Mouse (Mus musculus) stomach, embryonic 14.5 days (tissue): ENCODE data around the gene Fhit. TPM values are rescaled to one million over a fixed set of nuclear protein-coding genes. Genes with fewer than 3 reads are reported as not detected.

Experiments
- ATAC-seq: fragments of 200-750 bp; cut with Nextera tagmentation; 2 replicates; pipeline ENCODE4 v1.8.0; 2017; ENCODE audit warnings: low read depth, moderate TSS enrichment; ENCODE audit not compliant: insufficient number of reproducible peaks, insufficient read depth, low FRiP score
- H3K27ac ChIP-seq: fragments of 300-500 bp; sonication (generic); 2 replicates; pipeline ENCODE4 v1.5.1; 2014; ENCODE audit warnings: mild to moderate bottlenecking, low read length, moderate library complexity, mixed read lengths
- H3K27me3 ChIP-seq: fragments of 300-500 bp; sonication (generic); 2 replicates; pipeline ENCODE4 v1.6.1; 2014; ENCODE audit warnings: low read length, control low read depth, mixed read lengths; ENCODE audit not compliant: control insufficient read depth, insufficient read depth
- H3K36me3 ChIP-seq: fragments of 300-500 bp; sonication (generic); 2 replicates; pipeline ENCODE4 v1.6.1; 2014; ENCODE audit warnings: mild to moderate bottlenecking, control low read depth, low read length, moderate library complexity, mixed read lengths; ENCODE audit not compliant: control insufficient read depth, insufficient read depth
- H3K4me1 ChIP-seq: fragments of 300-500 bp; sonication (generic); 2 replicates; pipeline ENCODE4 v1.6.1; 2014; ENCODE audit warnings: low read length, control low read depth, mixed read lengths; ENCODE audit not compliant: control insufficient read depth, insufficient read depth
- H3K4me2 ChIP-seq: fragments of 300-500 bp; sonication (generic); replicated peaks from 2 replicates; pipeline ENCODE4 v1.6.1; 2014; ENCODE audit warnings: low read depth, low read length, control low read depth
- H3K4me3 ChIP-seq: fragments of 300-500 bp; sonication (generic); 2 replicates; pipeline ENCODE4 v1.5.1; 2014; ENCODE audit warnings: low read depth, low read length, control low read depth
- H3K9ac ChIP-seq: fragments of 300-500 bp; sonication (generic); replicated peaks from 2 replicates; pipeline ENCODE4 v1.6.1; 2014; ENCODE audit warnings: low read depth, mild to moderate bottlenecking, control low read depth, low read length, moderate library complexity, mixed read lengths
- H3K9me3 ChIP-seq: fragments of 300-500 bp; sonication (generic); 2 replicates; pipeline ENCODE4 v1.6.1; 2016; ENCODE audit warnings: low read depth, low read length, control low read depth; ENCODE audit not compliant: control insufficient read depth
- WGBS: fragments of 180-500 bp; shearing (Covaris S2); extraction: QIAGEN DNeasy Blood & Tissue Kit; methylation state at CpG from one replicate; pipeline ENCODE4 v1.1.7; 2014; 5-methylcytosine and 5-hydroxymethylcytosine counted together
- polyA plus RNA-seq: library from polyadenylated mRNA; unstranded; fragments of >200 nt; fragmentation: Nextera tagmentation; extraction: Ambion mirVana; gene quantifications from 2 replicates; pipeline ENCODE4 v1.2.1, GENCODE M21; 2014

Fhit gene
- polyA plus RNA-seq, 1 experiment from 2014 or later = 10.3 TPM

DNA sequence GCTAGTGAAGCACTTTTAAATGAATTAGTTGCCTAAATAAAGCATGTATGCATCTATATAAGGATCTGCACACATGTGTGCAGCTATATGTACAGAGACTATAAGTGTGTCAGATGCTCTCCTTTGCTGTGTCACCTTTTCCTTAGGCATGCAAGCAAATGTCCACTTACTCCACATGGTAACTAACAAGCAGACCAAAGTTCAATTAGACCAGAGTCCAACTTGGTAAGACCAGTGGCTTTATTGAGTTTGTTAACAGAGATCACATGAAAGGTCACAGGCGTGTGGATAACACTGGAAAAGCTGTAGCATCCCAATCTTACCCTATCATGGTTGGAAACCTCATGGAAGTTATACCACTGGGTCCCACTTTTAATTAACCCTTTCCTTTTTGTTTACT lies 1572.7 kb downstream of the Fhit start:
- Histone ChIP-seq H3K9ac (no peak overlapping the region), H3K4me2 (no peak overlapping the region), H3K27ac (no peak overlapping the region), H3K27me3 (no peaks in the 10 kb centered on the region), H3K9me3 (no peaks in the 10 kb centered on the region), H3K4me1 (no peaks in the 10 kb centered on the region), H3K36me3 (no peaks in the 10 kb centered on the region), H3K4me3 (no peak overlapping the region)
- 81% methylated on average over 1 of the region's 1 CpGs for WGBS
- ATAC-seq = no peak

DNA sequence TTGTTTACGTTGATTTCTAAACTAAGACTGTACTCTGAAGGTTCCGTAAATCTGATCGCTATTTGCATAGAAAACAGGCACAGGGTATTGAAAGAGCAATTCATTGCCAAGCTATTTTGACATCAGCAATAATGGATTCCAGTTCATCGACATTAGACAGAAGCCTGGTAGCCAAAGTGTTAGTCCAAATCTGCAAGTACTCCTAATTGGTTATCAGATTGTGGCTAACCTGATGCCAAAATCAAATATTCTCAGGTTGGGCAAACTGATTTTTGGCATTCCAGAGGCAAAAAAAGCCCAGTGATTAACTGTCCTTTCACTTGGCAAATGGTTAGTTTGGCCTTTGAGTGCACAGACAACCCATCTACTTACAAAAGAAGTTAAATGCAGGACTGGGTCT lies 1573.9 kb downstream of the Fhit start:
- H3K4me1 ChIP-seq = no peaks in the 10 kb centered on the region
- ATAC-seq = no peak
- H3K9ac ChIP-seq = no peak overlapping the region
- WGBS = 89% methylated on average over 4 of the region's 4 CpGs
- H3K27ac ChIP-seq = no peak overlapping the region
- H3K4me3 ChIP-seq = no peak overlapping the region
- no peaks in the 10 kb centered on the region for H3K9me3 ChIP-seq
- no peak overlapping the region for H3K4me2 ChIP-seq
- no peaks in the 10 kb centered on the region for H3K36me3 ChIP-seq
- no peaks in the 10 kb centered on the region for H3K27me3 ChIP-seq

DNA sequence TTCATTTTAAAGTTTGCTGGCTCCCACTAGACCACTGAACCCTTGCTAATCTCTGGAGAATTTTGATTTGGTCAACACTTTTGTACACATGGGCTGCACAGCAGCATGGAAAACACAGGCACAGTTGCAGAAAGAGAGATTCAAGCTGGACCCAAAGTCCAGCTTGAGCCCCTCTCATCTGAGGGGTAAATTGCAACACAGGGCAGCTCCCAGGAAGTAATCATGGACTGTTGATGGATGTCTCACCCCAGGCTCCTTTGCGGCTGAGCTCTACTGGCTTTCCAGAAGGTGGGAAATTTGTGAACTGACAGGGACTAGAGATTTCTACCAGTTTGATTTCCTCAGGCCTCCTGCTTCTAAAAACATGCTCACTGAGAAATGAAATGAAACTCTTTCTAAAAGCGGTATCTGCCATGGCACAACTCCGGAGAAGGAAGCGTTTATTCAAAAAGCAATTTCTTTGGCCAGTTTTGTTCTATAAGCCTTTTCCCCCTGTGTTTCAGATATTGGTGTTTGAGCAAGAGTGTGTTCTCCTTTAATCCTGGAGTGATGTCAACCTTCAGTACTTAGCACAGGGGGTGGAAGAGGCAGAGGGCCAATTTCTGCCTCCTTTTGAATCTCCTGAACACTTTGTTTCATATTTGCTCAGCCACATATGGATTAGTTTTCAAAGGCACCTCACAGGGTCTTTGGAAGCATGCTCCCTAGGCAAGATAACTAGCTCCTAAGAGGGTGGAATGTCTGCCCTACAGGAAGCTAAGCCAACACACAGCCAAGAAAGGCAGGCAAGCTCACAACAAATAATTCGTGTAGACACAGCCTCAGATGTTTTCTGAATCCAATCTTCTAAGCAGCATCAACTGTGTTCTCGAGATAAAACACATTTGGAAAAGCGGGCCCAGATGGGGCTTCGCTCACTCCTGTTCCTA lies 1578.3 kb downstream of the Fhit start:
- 70% methylated on average over 8 of the region's 8 CpGs for WGBS
- H3K4me1 ChIP-seq = no peaks in the 10 kb centered on the region
- H3K27me3 ChIP-seq = no peaks in the 10 kb centered on the region
- no peaks in the 10 kb centered on the region for H3K36me3 ChIP-seq
- no peaks in the 10 kb centered on the region for H3K9me3 ChIP-seq
- peak; percentile 49; the same call in 1 of the 2 replicates for ATAC-seq
- H3K9ac ChIP-seq = no peak overlapping the region
- no peak overlapping the region for H3K4me3 ChIP-seq
- peak overlapping the region; percentile 4; the same call in 1 of the 2 replicates for H3K27ac ChIP-seq
- H3K4me2 ChIP-seq = no peak overlapping the region

DNA sequence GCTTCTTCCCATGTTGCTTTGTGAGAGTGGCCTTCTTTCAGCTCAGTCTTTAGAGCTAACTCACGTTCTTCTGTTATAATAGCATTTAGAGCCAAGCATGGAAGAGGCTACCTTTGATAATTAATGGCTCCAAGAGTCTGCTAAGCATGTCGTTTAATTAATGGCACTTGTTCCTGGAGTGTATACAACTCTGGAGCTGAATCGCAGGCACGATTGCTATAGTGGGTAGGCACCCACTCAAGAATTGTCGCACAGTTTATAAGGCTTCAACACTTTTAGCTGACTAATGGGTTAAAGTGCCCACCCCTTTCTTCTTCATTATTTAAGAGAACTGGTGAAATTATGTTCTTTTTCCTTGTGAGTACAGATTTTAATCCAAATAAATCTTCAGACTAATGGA lies 1605.5 kb downstream of the Fhit start:
- no peaks in the 10 kb centered on the region for H3K36me3 ChIP-seq
- H3K27me3 ChIP-seq = no peaks in the 10 kb centered on the region
- H3K27ac ChIP-seq = no peak overlapping the region
- H3K9ac ChIP-seq = no peak overlapping the region
- WGBS = 36% methylated on average over 5 of the region's 5 CpGs
- no peak for ATAC-seq
- no peaks in the 10 kb centered on the region for H3K4me1 ChIP-seq
- no peaks in the 10 kb centered on the region for H3K9me3 ChIP-seq
- no peak overlapping the region for H3K4me3 ChIP-seq
- no peak overlapping the region for H3K4me2 ChIP-seq

DNA sequence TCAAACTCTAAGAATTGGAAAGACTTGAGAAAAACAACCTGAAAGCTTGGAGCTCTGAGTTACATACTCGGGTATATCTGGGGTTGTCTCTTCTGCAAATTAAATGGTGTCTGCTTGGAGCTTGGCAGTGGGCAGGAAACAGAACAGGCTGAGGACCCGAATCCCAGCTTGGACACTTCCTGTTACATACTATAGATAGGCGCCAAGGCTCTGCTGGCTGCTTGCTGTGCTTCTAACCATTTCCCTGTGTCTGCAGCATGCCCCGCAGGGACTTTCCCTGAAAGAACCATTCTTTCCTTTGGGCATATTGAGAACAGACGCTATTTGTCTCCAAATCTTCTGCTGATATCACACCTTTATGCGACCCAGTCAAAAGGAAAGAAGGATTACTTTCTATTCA lies 1606.0 kb downstream of the Fhit start:
- Histone ChIP-seq H3K4me3 (no peak overlapping the region), H3K36me3 (no peaks in the 10 kb centered on the region), H3K27ac (no peak overlapping the region), H3K4me1 (no peaks in the 10 kb centered on the region), H3K9ac (no peak overlapping the region), H3K27me3 (no peaks in the 10 kb centered on the region), H3K4me2 (no peak overlapping the region), H3K9me3 (no peaks in the 10 kb centered on the region)
- no peak for ATAC-seq
- WGBS = 40% methylated on average over 6 of the region's 6 CpGs

DNA sequence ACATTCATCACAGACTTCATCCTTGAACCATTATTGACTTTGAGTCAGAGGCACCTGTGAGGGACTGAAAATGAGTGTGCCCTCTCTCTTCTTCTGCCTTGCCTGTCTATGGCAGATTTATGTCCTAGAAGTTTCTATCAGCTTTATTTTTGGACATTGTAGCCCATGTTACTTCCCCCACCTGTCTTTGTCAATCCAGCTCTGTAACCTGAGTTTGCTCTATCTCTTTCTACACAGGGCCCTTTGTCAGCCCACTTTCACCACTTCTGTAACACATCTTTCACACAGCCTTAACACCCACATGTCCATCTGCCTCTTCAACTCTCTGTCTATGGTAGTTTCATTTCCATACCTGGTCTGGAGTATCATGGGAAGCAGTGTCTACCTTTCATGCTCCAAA lies 1609.7 kb downstream of the Fhit start:
- Histone ChIP-seq H3K36me3 (no peaks in the 10 kb centered on the region), H3K4me1 (no peaks in the 10 kb centered on the region), H3K4me3 (no peak overlapping the region), H3K27me3 (no peaks in the 10 kb centered on the region), H3K4me2 (no peak overlapping the region), H3K9ac (no peak overlapping the region), H3K9me3 (no peaks in the 10 kb centered on the region), H3K27ac (no peak overlapping the region)
- no peak for ATAC-seq

DNA sequence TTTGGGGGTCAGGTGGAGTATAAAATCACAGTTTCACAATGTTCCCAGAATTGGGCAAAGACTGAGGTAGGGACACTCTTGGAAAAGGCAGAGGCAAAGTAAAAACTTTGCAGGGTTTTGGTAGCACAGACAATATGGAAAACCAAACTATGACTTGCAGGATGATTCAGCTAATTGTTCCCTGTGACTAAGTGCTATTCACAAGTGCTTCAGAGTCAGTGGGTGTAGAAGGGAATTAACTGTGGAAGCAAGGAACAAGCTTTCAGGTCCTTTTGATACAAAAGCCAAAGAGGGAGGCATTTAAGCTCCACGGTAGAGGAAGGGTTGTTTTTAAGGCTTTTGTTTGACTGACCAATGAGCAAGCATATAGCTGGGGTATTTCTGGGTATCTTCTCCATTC lies 1613.9 kb downstream of the Fhit start:
- no peaks in the 10 kb centered on the region for H3K36me3 ChIP-seq
- no peaks in the 10 kb centered on the region for H3K27me3 ChIP-seq
- WGBS = 57% methylated on average over 1 of the region's 1 CpGs
- no peak overlapping the region for H3K4me2 ChIP-seq
- no peaks in the 10 kb centered on the region for H3K4me1 ChIP-seq
- no peak overlapping the region for H3K27ac ChIP-seq
- H3K4me3 ChIP-seq = no peak overlapping the region
- no peaks in the 10 kb centered on the region for H3K9me3 ChIP-seq
- no peak overlapping the region for H3K9ac ChIP-seq
- ATAC-seq = no peak

DNA sequence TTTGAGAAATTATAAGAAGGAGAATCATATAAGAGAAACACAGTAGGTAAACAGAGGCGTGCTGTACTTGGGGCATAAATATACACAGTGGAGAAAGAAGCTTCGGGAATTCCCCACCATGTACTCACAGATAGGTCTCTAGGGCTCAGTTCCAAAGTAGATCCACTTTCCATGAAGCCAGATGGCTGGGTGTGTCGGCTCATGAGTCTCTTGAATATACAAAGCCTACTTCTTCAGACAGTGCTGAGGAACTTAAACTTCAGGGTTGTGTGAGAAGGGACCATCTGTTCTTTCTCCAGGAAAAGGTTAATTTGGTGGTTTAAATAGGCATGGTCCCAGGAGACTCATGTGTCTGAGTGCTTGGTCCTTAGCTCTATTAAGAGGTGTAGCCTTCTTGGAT lies 1617.5 kb downstream of the Fhit start:
- no peak overlapping the region for H3K4me2 ChIP-seq
- H3K4me3 ChIP-seq = no peak overlapping the region
- H3K4me1 ChIP-seq = no peaks in the 10 kb centered on the region
- H3K9me3 ChIP-seq = no peaks in the 10 kb centered on the region
- H3K27me3 ChIP-seq = no peaks in the 10 kb centered on the region
- no peak overlapping the region for H3K27ac ChIP-seq
- no peaks in the 10 kb centered on the region for H3K36me3 ChIP-seq
- ATAC-seq = no peak
- WGBS = 68% methylated on average over 3 of the region's 3 CpGs
- no peak overlapping the region for H3K9ac ChIP-seq

DNA sequence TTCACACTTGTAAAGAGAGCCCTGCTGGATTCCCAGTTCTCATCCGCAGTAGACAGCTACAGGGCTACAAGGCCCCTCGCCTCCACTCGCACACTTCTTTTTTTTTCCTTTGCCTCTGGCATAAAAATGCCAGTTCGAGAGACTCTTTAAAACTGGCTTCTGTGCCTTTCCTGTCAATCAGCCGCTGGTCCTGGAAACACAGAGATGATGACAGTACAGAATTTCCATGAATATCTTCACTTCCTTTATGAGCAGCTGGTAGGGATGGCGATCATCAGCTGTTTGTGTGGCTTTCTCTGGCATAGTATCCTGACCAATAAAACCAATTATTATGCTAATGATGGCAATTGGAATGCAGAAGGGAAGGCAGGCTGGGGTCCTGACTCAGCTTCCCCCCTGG lies 1626.3 kb downstream of the Fhit start:
- Histone ChIP-seq H3K4me1 (no peaks in the 10 kb centered on the region), H3K4me3 (no peak overlapping the region), H3K36me3 (no peaks in the 10 kb centered on the region), H3K9me3 (no peaks in the 10 kb centered on the region), H3K4me2 (no peak overlapping the region), H3K27ac (no peak overlapping the region), H3K27me3 (no peaks in the 10 kb centered on the region), H3K9ac (no peak overlapping the region)
- no peak for ATAC-seq
- WGBS = 68% methylated on average over 6 of the region's 6 CpGs
